Mouse (Mus musculus) common myeloid progenitor, adult 5-6 weeks (primary cell): Measurements from ENCODE around the gene Igfbp7. TPM values are rescaled to one million over a fixed set of nuclear protein-coding genes. Genes with fewer than 3 reads are reported as not detected.

ENCODE experiments used
- ATAC-seq: replicated peaks from 2 replicates; pipeline ENCODE4 v1.8.0; 2016; ENCODE audit warnings: low read depth, mild to moderate bottlenecking, moderate TSS enrichment, inconsistent platforms; ENCODE audit not compliant: poor library complexity, severe bottlenecking
- total RNA-seq: library from RNA; stranded (forward); fragments of 200-1000, 187-1606 nt; gene quantifications from 2 replicates; pipeline ENCODE4 v1.2.3, GENCODE M21; 2017

Igfbp7 gene
- total RNA-seq, 1 experiment from 2014 or later = 2.7 TPM

- ATAC-seq = no peak
Measured at GRCm38 (mm10) chr5:77406371-77406871, 1.4 kb downstream of the Igfbp7 start.

- ATAC-seq = peak; percentile 37
Measured at GRCm38 (mm10) chr5:77405455-77406057, 2.3 kb downstream of the Igfbp7 start.

DNA sequence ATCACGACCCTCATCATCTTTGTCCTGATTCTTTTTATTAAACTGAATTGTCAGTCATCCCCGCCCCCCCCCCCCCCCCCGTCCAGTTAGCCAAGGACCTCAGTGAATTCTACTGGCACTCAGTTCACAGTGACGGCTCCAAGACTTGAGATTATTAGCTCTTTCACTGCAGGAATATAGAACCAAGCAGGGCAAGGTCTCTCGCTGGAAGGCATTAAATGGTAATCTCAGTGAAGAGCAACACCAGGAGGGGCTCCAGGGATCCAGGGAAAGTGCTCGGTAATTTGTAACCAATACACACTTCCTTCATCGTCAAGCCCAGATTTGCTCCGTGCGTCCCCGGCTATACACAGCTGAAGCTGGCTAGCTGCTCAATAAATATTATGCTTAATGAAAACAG is 2.9 kb downstream of the Igfbp7 start:
- no peak for ATAC-seq

DNA sequence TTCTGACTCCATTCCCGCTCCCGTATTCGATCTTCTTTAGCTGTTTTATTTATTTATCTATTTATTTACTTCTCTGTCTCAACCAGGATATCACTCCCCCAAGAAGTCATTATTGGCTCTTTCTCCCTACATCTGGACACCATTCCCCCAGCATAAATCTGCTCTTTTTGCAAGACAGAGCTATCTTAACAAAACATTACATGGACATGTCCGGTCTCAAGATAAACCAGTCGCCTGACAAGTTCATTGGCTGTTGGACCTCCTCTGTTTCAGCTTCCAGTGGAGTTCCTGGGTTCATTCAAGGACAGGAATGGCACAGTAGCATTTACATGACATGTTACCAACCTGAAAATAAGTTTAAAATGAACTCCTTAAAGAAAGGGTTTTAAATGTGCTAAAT is 4.9 kb downstream of the Igfbp7 start:
- no peak for ATAC-seq

- no peak for ATAC-seq
Measured at GRCm38 (mm10) chr5:77402137-77402536, 5.7 kb downstream of the Igfbp7 start.

- ATAC-seq = no peak
Measured at GRCm38 (mm10) chr5:77400823-77401222, 7.0 kb downstream of the Igfbp7 start.

GRCm38 (mm10) chr5:77400151-77400550 is 7.7 kb downstream of the Igfbp7 start:
- ATAC-seq = no peak

DNA sequence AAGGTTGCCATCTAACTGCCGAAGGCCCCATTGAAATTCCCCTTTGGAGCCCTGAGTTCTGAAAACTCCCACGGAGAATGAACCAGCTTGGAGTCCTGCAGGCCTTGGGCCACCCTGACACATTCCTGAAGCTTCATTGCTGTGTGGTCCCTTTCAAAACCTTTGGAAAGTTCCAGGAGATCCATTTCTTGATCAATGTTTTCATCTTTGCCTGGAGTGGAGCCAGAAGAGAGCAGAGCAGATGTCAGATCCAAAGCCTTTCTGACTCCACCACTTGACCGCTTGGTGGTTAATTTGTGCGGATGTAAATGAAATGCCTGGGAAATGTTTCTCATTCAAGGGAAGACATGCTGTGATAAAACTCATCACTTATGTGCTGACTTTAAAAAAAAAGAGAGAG is 8.8 kb downstream of the Igfbp7 start:
- no peak for ATAC-seq

DNA sequence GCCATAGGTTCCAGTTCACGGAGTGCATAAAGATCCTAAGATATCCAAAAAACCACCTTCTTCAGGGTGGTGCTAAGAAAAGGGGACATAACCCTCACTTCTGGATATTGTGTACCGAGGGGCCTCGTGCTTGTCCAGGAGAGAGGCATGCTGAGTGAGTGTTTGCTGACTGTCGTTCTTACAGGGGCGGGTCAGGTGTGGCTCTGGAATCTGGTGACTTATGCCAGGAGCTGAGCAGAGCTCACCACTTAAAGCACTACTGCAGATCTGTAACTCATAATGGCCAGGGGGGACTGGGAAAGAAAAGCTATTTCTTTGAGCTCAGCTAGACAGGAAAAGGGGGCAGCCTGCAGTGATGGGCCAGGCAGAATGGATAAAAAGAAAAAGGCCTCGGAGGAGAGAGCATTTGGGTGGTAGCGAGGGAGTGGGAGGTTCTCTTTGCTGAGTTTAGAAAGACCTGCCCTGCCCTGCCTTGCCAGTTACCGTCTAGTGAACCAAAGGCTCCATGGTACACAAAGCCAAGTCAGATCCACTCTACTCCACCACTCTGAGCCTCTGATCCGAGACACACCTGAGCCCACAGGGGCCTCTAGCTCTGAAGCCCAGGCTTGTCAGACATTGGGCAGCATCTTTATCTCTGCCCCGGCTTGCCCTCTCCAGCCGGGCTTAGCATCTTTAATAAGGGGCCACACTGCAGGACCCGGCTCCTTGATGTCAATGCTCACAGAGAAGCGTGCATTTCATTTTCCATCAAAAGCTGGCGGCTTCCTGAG is 9.4 kb downstream of the Igfbp7 start:
- ATAC-seq = no peak

DNA sequence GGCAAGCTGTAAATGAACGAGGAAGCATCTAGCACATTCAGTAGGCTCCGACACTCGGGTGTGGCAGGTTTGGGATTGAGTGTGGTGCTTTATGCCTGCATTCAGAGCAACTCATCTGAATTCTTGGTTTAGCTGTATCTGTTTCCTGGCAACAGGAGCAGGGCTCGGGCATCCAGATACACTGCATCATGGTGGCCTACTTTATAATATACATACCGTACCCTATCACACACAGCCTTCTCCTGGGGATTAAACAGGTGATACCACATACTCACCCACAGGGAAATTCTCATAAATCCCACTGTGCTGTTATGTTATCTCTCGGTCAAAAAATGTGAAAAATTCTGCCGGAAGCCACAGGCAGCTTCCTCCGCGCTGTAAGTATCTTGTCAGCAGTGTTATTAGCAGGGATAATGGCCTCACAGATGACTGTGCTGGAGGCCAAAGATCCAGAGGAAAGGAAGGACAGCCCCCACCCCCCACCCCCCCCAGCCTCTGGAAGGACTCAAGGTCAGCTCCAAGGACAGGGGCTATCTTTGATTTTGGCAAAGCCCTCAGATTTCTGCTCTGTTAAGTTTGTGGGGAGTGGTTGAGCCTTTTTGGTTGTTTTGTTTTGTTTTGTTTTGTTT is 13.7 kb downstream of the Igfbp7 start:
- ATAC-seq = no peak

DNA sequence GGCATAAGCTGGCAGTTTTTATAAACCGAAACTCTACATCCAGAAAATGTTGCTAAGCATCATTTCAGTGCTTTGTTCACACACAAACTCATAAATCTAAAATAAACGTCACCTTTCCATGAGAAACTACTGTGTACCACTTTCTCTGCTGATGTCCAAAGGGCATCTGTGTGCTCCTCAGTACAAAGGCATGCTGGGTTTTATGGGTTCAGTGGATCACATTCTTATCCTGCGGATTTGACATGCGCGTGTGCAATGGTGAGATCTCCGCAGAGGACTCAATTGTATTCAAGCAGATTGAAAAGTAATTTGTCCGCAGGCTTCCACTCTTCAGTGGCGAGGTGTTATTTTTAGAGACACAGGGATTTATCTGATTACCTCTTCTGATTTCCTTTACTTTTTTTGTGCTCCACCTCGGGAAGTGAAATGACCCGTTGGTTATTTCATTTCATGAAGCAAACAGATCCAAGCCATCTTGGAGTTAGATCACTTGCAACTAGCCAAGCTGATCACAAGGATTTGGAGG is 14.7 kb downstream of the Igfbp7 start:
- ATAC-seq = no peak

DNA sequence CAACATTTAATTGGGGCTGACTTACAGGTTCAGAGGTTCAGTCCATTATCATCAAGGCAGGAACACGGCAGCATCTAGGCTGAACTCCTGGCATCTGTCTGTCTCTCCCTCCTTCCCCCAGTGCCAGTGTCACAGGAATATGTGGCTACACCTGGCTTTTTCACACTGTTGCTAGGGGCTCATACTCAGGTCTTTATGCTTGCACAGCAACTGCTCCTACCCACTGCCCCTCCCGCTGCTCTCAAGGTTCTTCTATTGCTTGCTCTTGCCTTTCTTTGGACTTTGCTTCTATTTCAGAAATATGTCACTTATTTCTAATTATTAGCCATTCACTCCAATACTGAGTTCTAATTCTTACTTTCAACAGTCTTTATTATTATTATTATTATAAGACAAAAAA is 17.6 kb downstream of the Igfbp7 start:
- no peak for ATAC-seq

- ATAC-seq = no peak
Measured at GRCm38 (mm10) chr5:77388359-77388758, 19.5 kb downstream of the Igfbp7 start.

GRCm38 (mm10) chr5:77387414-77387704 is 20.5 kb downstream of the Igfbp7 start:
- ATAC-seq = no peak

- peak; percentile 21 for ATAC-seq
Measured at GRCm38 (mm10) chr5:77386596-77387413, 21.0 kb downstream of the Igfbp7 start.

- peak; percentile 73 for ATAC-seq
Measured at GRCm38 (mm10) chr5:77385900-77386595, 21.8 kb downstream of the Igfbp7 start.

- no peak for ATAC-seq
Measured at GRCm38 (mm10) chr5:77385221-77385620, 22.6 kb downstream of the Igfbp7 start.

DNA sequence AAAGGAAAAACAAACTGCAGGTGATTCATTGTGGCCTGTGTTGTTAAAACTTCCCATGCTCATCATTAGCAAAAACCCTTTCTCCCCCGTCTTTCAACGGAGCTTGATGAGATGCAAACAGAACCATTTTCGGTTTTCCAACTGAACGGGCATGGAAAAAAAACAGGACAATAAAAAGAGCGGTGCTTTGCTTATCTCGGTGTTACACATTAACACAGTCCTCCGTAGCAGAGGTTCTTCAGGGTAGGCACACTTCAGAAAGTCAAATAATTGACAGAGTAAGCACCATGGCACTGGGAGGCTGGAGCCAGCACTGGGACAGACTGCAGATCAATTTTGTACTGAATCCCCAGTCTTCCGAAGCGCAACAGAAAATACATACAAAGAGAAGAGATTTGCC is 23.1 kb downstream of the Igfbp7 start:
- no peak for ATAC-seq

DNA sequence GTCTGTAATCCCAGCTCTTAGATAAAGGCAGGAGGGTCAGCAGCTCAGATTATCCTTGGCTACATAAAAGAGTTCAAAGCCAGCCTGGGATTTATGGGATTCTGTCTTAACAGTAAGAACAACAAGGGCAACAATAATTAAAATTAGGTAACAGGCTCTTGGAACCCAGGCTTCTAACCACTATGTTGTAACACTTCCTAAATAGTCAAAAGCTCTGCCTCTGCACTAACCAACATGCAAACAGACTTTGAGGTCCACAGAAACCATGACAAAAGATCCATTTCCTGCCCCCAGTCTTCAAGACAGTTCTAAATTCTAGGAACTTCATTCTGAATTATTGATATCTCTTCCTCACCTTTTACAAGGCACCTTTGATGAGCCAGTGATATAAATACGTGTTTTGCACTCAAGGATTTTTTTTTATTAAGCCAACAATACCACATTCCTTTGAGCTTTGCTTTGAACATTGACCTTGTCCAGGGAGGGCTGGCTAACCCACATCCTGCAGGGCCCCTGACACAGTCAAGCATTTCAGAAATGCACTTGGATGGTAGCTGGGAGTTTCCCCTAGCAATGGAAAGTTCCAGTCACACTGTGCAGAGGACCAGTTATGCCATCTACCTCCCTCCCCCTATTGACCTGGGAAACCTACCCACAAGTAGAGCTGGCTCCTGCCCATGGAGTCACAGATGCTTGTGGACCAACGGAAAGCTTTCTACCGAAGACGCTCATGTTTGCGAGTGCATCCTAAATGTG is 23.9 kb downstream of the Igfbp7 start:
- ATAC-seq = peak; percentile 55
